Mouse (Mus musculus) ovary, adult 2 months (tissue): Measurements from ENCODE around the gene Wfdc9. TPM values are rescaled to one million over a fixed set of nuclear protein-coding genes. Genes with fewer than 3 reads are reported as not detected.

Experiments used
- polyA plus RNA-seq: library from polyadenylated mRNA; depleted of rRNA; stranded (reverse); fragments of >200 nt; gene quantifications from 2 replicates; pipeline ENCODE4 v1.2.3, GENCODE M21; 2012; rRNA removed

Wfdc9 gene
- polyA plus RNA-seq: not detected in 2 replicates

GRCm38 (mm10) chr2:164656483-164656882 is at the start of gene Wfdc9:
TSS of gene Wfdc9 (minus strand) at chr2:164656583.

GRCm38 (mm10) chr2:164698201-164698600 is 41.8 kb upstream of the Wfdc9 start, which contains the start of gene Spint4:
TSS of gene Spint4 (plus strand) at chr2:164698501.

GRCm38 (mm10) chr2:164684807-164685206 is 28.4 kb upstream of the Wfdc9 start, which contains the start of gene Wfdc13:
TSS of gene Wfdc13 (plus strand) at chr2:164685107.

GRCm38 (mm10) chr2:164673987-164674386 is 17.6 kb upstream of the Wfdc9 start, which contains the start of gene Wfdc11:
TSS of gene Wfdc11 (minus strand) at chr2:164674087.

GRCm38 (mm10) chr2:164655858-164656257 is 525 bp downstream of the Wfdc9 start, which contains the start of gene Wfdc10:
TSS of gene Wfdc10 (plus strand) at chr2:164656046.

GRCm38 (mm10) chr2:164638696-164639095 is 17.7 kb downstream of the Wfdc9 start, which contains the start of gene Wfdc16:
TSS of gene Wfdc16 (minus strand) at chr2:164638796.

GRCm38 (mm10) chr2:164613471-164613870 is 42.9 kb downstream of the Wfdc9 start, which contains the start of the genes Wfdc6b and Wfdc8:
TSS of gene Wfdc6b (plus strand) at chr2:164613522.
TSS of gene Wfdc8 (minus strand) at chr2:164613626.

Other genes with a start within 250 kb of the Wfdc9 start
- 58.9 and 68.8 TPM in 2 replicates for gene Sdc4, start 212.7 kb downstream of the Wfdc9 start, polyA plus RNA-seq
- gene Sys1, start 199.6 kb downstream of the Wfdc9 start, polyA plus RNA-seq: 190 and 302 TPM in 2 replicates
- gene Gm20458, start 195.6 kb downstream of the Wfdc9 start, polyA plus RNA-seq: 92.2 and 115 TPM in 2 replicates
- not detected in 2 replicates for gene Trp53tg5, start 182.9 kb downstream of the Wfdc9 start, polyA plus RNA-seq
- 82.7 and 94.8 TPM in 2 replicates for gene Dbndd2, start 170.5 kb downstream of the Wfdc9 start, polyA plus RNA-seq
- gene Pigt, start 159.1 kb downstream of the Wfdc9 start, polyA plus RNA-seq: 211 and 273 TPM in 2 replicates
- gene Wfdc2, start 94.2 kb downstream of the Wfdc9 start, polyA plus RNA-seq: 222 and 266 TPM in 2 replicates
- gene Spint3, start 83.1 kb downstream of the Wfdc9 start, polyA plus RNA-seq: not detected in 2 replicates
- 1.2 TPM in 2 replicates for gene Wfdc6a, start 71.1 kb downstream of the Wfdc9 start, polyA plus RNA-seq
- gene Eppin, start 63.0 kb downstream of the Wfdc9 start, polyA plus RNA-seq: 1.6 and 1.7 TPM in 2 replicates
- gene Wfdc6b, start 43.1 kb downstream of the Wfdc9 start, polyA plus RNA-seq: 0.36 and 0.62 TPM in 2 replicates
- gene Wfdc8, start 43.0 kb downstream of the Wfdc9 start, polyA plus RNA-seq: 1.0 and 1.4 TPM in 2 replicates
- gene Wfdc16, start 17.8 kb downstream of the Wfdc9 start, polyA plus RNA-seq: 0.33 TPM in 1 of 2 replicates, not detected in the other
- 44.5 and 78.3 TPM in 2 replicates for gene Wfdc10, start 537 bp downstream of the Wfdc9 start, polyA plus RNA-seq
- gene Wfdc11, start 17.5 kb upstream of the Wfdc9 start, polyA plus RNA-seq: not detected in 2 replicates
- gene Wfdc13, start 28.5 kb upstream of the Wfdc9 start, polyA plus RNA-seq: 0.49 and 0.74 TPM in 2 replicates
- not detected in 2 replicates for gene Spint4, start 41.9 kb upstream of the Wfdc9 start, polyA plus RNA-seq
- gene Spint5, start 58.7 kb upstream of the Wfdc9 start, polyA plus RNA-seq: not detected in 2 replicates
- 1.3 and 2.9 TPM in 2 replicates for gene Wfdc3, start 89.3 kb upstream of the Wfdc9 start, polyA plus RNA-seq
- 70.1 and 74.7 TPM in 2 replicates for gene Dnttip1, start 89.4 kb upstream of the Wfdc9 start, polyA plus RNA-seq
- 63.8 and 111 TPM in 2 replicates for gene Ube2c, start 113.3 kb upstream of the Wfdc9 start, polyA plus RNA-seq
- gene Tnnc2, start 123.4 kb upstream of the Wfdc9 start, polyA plus RNA-seq: 0.77 TPM in 1 of 2 replicates, not detected in the other
- gene Snx21, start 129.2 kb upstream of the Wfdc9 start, polyA plus RNA-seq: 62.2 and 74.1 TPM in 2 replicates
- 55.4 and 62.0 TPM in 2 replicates for gene Acot8, start 148.3 kb upstream of the Wfdc9 start, polyA plus RNA-seq
- gene Zswim3, start 148.5 kb upstream of the Wfdc9 start, polyA plus RNA-seq: 4.4 and 4.9 TPM in 2 replicates
- gene Zswim1, start 166.1 kb upstream of the Wfdc9 start, polyA plus RNA-seq: 16.5 and 18.3 TPM in 2 replicates
- gene Spata25, start 172.0 kb upstream of the Wfdc9 start, polyA plus RNA-seq: 0.44 and 0.46 TPM in 2 replicates
- gene Ctsa, start 176.3 kb upstream of the Wfdc9 start, polyA plus RNA-seq: 262 and 403 TPM in 2 replicates
- 15.8 and 20.4 TPM in 2 replicates for gene Neurl2, start 176.9 kb upstream of the Wfdc9 start, polyA plus RNA-seq
- 173 and 213 TPM in 2 replicates for gene Pltp, start 201.1 kb upstream of the Wfdc9 start, polyA plus RNA-seq
- gene Pcif1, start 222.7 kb upstream of the Wfdc9 start, polyA plus RNA-seq: 46.6 and 47.4 TPM in 2 replicates